ENCODE assay signal across 8 mouse cellular contexts in genomic region chr12:76376649-76377048, GRCm38 (mm10). TPM values are rescaled to one million over a fixed set of nuclear protein-coding genes. Genes with fewer than 3 reads are reported as not detected.
DNase-seq lines count a peak whose midpoint lies in the region; ATAC-seq and TF ChIP-seq lines count a peak whose summit lies in the region.

No protein-coding gene starts in this region.

- peak; percentile 36 for DNase-seq in forebrain, postnatal 0 days
- peak; percentile 23 for DNase-seq in right cerebral cortex, adult 18-20 months
- DNase-seq in right cerebral cortex, postnatal 4 days = no peak
- DNase-seq in gastrocnemius, adult 18-20 months (ENCODE audit: low spot score) = no peak
- DNase-seq in cerebellum, postnatal 4 days (ENCODE audit: low spot score in 2 of 2) = no peak

- no peak for TF ChIP-seq POLR2A in embryonic fibroblast, embryonic 13.5 days (IDR thresholded peaks at IDR 0.05; ENCODE audit: low read depth, low read length)

- peak; percentile 63 for TF ChIP-seq CTCF in forebrain, postnatal 0 days (IDR thresholded peaks at IDR 0.05; ENCODE audit: low read depth)
- TF ChIP-seq CTCF in embryonic fibroblast, embryonic 13.5 days (IDR thresholded peaks at IDR 0.05; ENCODE audit: borderline replicate concordance, insufficient read depth, low read length) = peak; percentile 45; the same call in 1 of the 2 replicates

- H3K36me3 ChIP-seq in forebrain, postnatal 0 days (ENCODE audit: insufficient read depth) = no peaks in the 10 kb centered on the region
- no peaks in the 10 kb centered on the region; the same call in 1 of the 2 replicates for H3K36me3 ChIP-seq in forebrain, embryonic 12.5 days (replicated peaks)

- ATAC-seq in forebrain, postnatal 0 days = peak; percentile 59
- ATAC-seq in forebrain, embryonic 12.5 days (ENCODE audit: low FRiP score) = no peak
- ATAC-seq in megakaryocyte, adult 5-6 weeks (ENCODE audit: poor library complexity, severe bottlenecking) = peak; percentile 76

- H3K9ac ChIP-seq in forebrain, postnatal 0 days = no peak overlapping the region
- H3K9ac ChIP-seq in forebrain, embryonic 12.5 days = no peak overlapping the region

- H3K4me3 ChIP-seq in forebrain, postnatal 0 days (ENCODE audit: low read depth, low read length) = no peak overlapping the region
- no peak overlapping the region for H3K4me3 ChIP-seq in forebrain, embryonic 12.5 days (replicated peaks)
- no peak overlapping the region for H3K4me3 ChIP-seq in embryonic fibroblast, embryonic 13.5 days (ENCODE audit: insufficient read depth, low read length)

- H3K27me3 ChIP-seq in forebrain, postnatal 0 days (ENCODE audit: insufficient read depth, low read length) = no peaks in the 10 kb centered on the region
- H3K27me3 ChIP-seq in forebrain, embryonic 12.5 days = no peaks in the 10 kb centered on the region

- H3K4me2 ChIP-seq in forebrain, postnatal 0 days (ENCODE audit: low read depth) = no peak overlapping the region
- H3K4me2 ChIP-seq in forebrain, embryonic 12.5 days = no peak overlapping the region

- WGBS in forebrain, postnatal 0 days = 30% methylated on average over 7 of the region's 7 CpGs
- 27% methylated on average over 7 of the region's 7 CpGs for WGBS in forebrain, embryonic 12.5 days

- H3K4me1 ChIP-seq in forebrain, postnatal 0 days (ENCODE audit: insufficient read depth) = no peaks in the 10 kb centered on the region
- peaks cover 15% of the 10 kb centered on the region for H3K4me1 ChIP-seq in forebrain, embryonic 12.5 days
- H3K4me1 ChIP-seq in embryonic fibroblast, embryonic 13.5 days (ENCODE audit: control insufficient read depth, insufficient read depth, low read length) = peaks cover 6% of the 10 kb centered on the region

- no peak overlapping the region for H3K27ac ChIP-seq in forebrain, postnatal 0 days (ENCODE audit: low read depth, low read length)
- no peak overlapping the region for H3K27ac ChIP-seq in forebrain, embryonic 12.5 days
- H3K27ac ChIP-seq in embryonic fibroblast, embryonic 13.5 days (ENCODE audit: insufficient read depth, low read length) = no peak overlapping the region

- no peaks in the 10 kb centered on the region for H3K9me3 ChIP-seq in forebrain, postnatal 0 days (ENCODE audit: low read length)
- no peaks in the 10 kb centered on the region for H3K9me3 ChIP-seq in forebrain, embryonic 12.5 days

RNA-seq across cellular contexts. Expression of gene Zbtb1, which starts 6.6 kb away (rescaled TPM):
- total RNA-seq in forebrain, postnatal 0 days (2014; rRNA removed) = 3.1 and 3.5 TPM in 2 replicates
- 1.5 and 2.0 TPM in 2 replicates for polyA plus RNA-seq in forebrain, postnatal 0 days (2015; fragmentation: Nextera tagmentation; extraction: Ambion mirVana)
- polyA plus RNA-seq in forebrain, embryonic 12.5 days (2016; fragmentation: Nextera tagmentation; extraction: Ambion mirVana) = 8.2 and 8.5 TPM in 2 replicates
- 13.5 and 15.2 TPM in 2 replicates for polyA plus RNA-seq in embryonic fibroblast, embryonic 13.5 days (2011; ENCODE audit: insufficient read length, low read depth, missing spikeins)
- 8.9 and 11.7 TPM in 2 replicates for total RNA-seq in megakaryocyte, adult 5-6 weeks (2015)
- total RNA-seq in megakaryocyte, adult 5-6 weeks (2017) = 9.1 and 10.1 TPM in 2 replicates
- total RNA-seq in gastrocnemius, adult 18-20 months (2021) = 1 to 10 TPM; 3.9 to 4.0 TPM

RNA-seq across cellular contexts. Expression of gene Zbtb25, which starts 7.2 kb away (rescaled TPM):
- 15.0 and 25.8 TPM in 2 replicates for total RNA-seq in forebrain, postnatal 0 days (2014; rRNA removed)
- polyA plus RNA-seq in forebrain, postnatal 0 days (2015; fragmentation: Nextera tagmentation; extraction: Ambion mirVana) = 13.0 and 13.2 TPM in 2 replicates
- polyA plus RNA-seq in forebrain, embryonic 12.5 days (2016; fragmentation: Nextera tagmentation; extraction: Ambion mirVana) = 20.0 and 22.5 TPM in 2 replicates
- 24.0 and 29.2 TPM in 2 replicates for polyA plus RNA-seq in embryonic fibroblast, embryonic 13.5 days (2011; ENCODE audit: insufficient read length, low read depth, missing spikeins)
- 11.9 and 13.5 TPM in 2 replicates for total RNA-seq in megakaryocyte, adult 5-6 weeks (2015)
- total RNA-seq in megakaryocyte, adult 5-6 weeks (2017) = 7.2 and 9.2 TPM in 2 replicates
- 1 to 10 TPM; 5.8 to 8.5 TPM for total RNA-seq in gastrocnemius, adult 18-20 months (2021)

RNA-seq across cellular contexts. Expression of gene Hspa2, which starts 27.3 kb away (rescaled TPM):
- 6.5 and 10.6 TPM in 2 replicates for total RNA-seq in forebrain, postnatal 0 days (2014; rRNA removed)
- polyA plus RNA-seq in forebrain, postnatal 0 days (2015; fragmentation: Nextera tagmentation; extraction: Ambion mirVana) = 8.4 and 11.6 TPM in 2 replicates
- polyA plus RNA-seq in forebrain, embryonic 12.5 days (2016; fragmentation: Nextera tagmentation; extraction: Ambion mirVana) = 4.6 and 4.8 TPM in 2 replicates
- polyA plus RNA-seq in embryonic fibroblast, embryonic 13.5 days (2011; ENCODE audit: insufficient read length, low read depth, missing spikeins) = 8.6 and 13.7 TPM in 2 replicates
- 1.3 and 2.2 TPM in 2 replicates for total RNA-seq in megakaryocyte, adult 5-6 weeks (2015)
- total RNA-seq in megakaryocyte, adult 5-6 weeks (2017) = 4.8 and 6.7 TPM in 2 replicates
- 1 to 10 TPM; 7.1 to 9.7 TPM for total RNA-seq in gastrocnemius, adult 18-20 months (2021)

RNA-seq across cellular contexts. Expression of gene Ppp1r36, which starts 40.7 kb away (rescaled TPM):
- 1.1 and 1.8 TPM in 2 replicates for total RNA-seq in forebrain, postnatal 0 days (2014; rRNA removed)
- polyA plus RNA-seq in forebrain, postnatal 0 days (2015; fragmentation: Nextera tagmentation; extraction: Ambion mirVana) = 2.2 and 2.7 TPM in 2 replicates
- 0.13 and 0.93 TPM in 2 replicates for polyA plus RNA-seq in forebrain, embryonic 12.5 days (2016; fragmentation: Nextera tagmentation; extraction: Ambion mirVana)
- 1.4 and 1.8 TPM in 2 replicates for polyA plus RNA-seq in embryonic fibroblast, embryonic 13.5 days (2011; ENCODE audit: insufficient read length, low read depth, missing spikeins)
- total RNA-seq in megakaryocyte, adult 5-6 weeks (2015) = 0.58 TPM in 1 of 2 replicates, not detected in the other
- 0.18 TPM in 1 of 2 replicates, not detected in the other for total RNA-seq in megakaryocyte, adult 5-6 weeks (2017)
- under 1 TPM in 1 of 2 experiments, not detected in 1; 0.19 TPM for total RNA-seq in gastrocnemius, adult 18-20 months (2021)

RNA-seq across cellular contexts. Expression of gene Akap5, which starts 52.0 kb away (rescaled TPM):
- 18.9 and 24.7 TPM in 2 replicates for total RNA-seq in forebrain, postnatal 0 days (2014; rRNA removed)
- polyA plus RNA-seq in forebrain, postnatal 0 days (2015; fragmentation: Nextera tagmentation; extraction: Ambion mirVana) = 5.3 and 11.0 TPM in 2 replicates
- polyA plus RNA-seq in forebrain, embryonic 12.5 days (2016; fragmentation: Nextera tagmentation; extraction: Ambion mirVana) = 5.9 and 6.5 TPM in 2 replicates
- polyA plus RNA-seq in embryonic fibroblast, embryonic 13.5 days (2011; ENCODE audit: insufficient read length, low read depth, missing spikeins) = 0.68 TPM in 2 replicates
- total RNA-seq in megakaryocyte, adult 5-6 weeks (2015) = not detected in 2 replicates
- total RNA-seq in megakaryocyte, adult 5-6 weeks (2017) = 0.08 and 0.15 TPM in 2 replicates
- total RNA-seq in gastrocnemius, adult 18-20 months (2021) = under 1 TPM; 0.28 to 0.30 TPM

Comparison
In these comparisons a context has a peak if more than half of its experiments do, and no peak if none do; other contexts are left out.
1. DNase-seq: peak in forebrain, postnatal 0 days (single experiment) and right cerebral cortex, adult 18-20 months (single experiment); none in right cerebral cortex, postnatal 4 days (single experiment), gastrocnemius, adult 18-20 months (single experiment) and cerebellum, postnatal 4 days (0 of 2).